Mouse (Mus musculus): ENCODE measurements at regions not wholly inside any gene's neighbourhood (a gene's known extent, or its start where the extent isn't known, plus 50 kb on each side); places are given as distances from the start of the nearest gene placed in this dataset.

DNA sequence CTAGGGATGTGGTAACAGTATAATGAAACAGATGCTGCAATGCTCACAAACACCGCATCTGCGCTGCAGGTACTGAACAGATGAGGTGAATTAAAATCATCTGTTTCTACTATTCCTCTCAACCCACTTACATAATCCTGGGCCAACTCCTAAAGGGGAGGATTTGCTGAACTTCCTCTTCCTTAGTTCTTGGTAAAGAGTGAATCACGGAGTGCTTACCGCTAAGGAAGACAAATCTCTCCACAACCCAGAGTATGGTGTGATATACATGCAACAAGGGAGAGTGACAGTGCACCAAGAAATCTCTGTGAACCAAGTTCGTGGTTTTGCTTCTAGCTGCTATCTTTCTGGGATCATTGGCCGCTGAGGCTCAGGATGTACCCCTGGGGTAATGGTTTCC is 244.2 kb downstream of the Hivep2 start:
- Histone ChIP-seq H3K4me2 (ENCODE audit: low read depth, low read length, poor library complexity, severe bottlenecking) (no peak overlapping the region), H3K36me3 (ENCODE audit: insufficient read depth, low read length) (no peaks in the 10 kb centered on the region), H3K9me3 (ENCODE audit: low read length) (no peaks in the 10 kb centered on the region), H3K27ac (ENCODE audit: low read depth, low read length) (no peak overlapping the region), H3K9ac (replicated peaks; ENCODE audit: low read length, poor library complexity, severe bottlenecking) (no peak overlapping the region), H3K4me1 (ENCODE audit: insufficient read depth, low read length) (no peaks in the 10 kb centered on the region), H3K4me3 (ENCODE audit: low read depth, low read length) (no peak overlapping the region), H3K27me3 (ENCODE audit: insufficient read depth, low read length) (no peaks in the 10 kb centered on the region)
- DNase-seq (ENCODE audit: low spot score): no peak
- ATAC-seq (ENCODE audit: low FRiP score): no peak
- WGBS: 89% methylated on average over 6 of the region's 6 CpGs
- TF ChIP-seq CTCF (IDR thresholded peaks at IDR 0.05): no peak

DNA sequence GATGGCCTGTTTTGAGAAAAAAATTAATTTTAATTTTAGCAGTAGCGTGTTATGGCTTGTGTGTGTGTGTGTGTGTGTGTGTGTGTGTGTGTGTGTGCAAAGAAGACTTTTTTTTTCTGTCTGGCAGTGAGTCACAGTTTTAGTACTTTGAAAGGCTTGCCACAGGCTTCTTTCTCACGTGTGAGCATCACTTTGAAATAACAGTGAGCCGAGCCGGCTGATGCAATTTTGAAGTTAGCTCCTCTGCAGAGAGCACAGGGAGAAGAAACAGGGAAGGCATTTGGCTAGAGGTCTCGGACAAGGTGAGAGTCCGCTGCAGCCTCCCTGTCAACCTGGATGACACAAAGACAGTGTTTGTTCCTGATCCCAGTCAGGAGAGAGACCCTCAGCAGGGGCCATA is 242.3 kb downstream of the Hivep2 start:
- 60% methylated on average over 6 of the region's 6 CpGs for WGBS
- H3K9me3 ChIP-seq (ENCODE audit: low read length): no peaks in the 10 kb centered on the region
- H3K27ac ChIP-seq (ENCODE audit: low read depth, low read length): no peak overlapping the region
- no peak overlapping the region for H3K9ac ChIP-seq (replicated peaks; ENCODE audit: low read length, poor library complexity, severe bottlenecking)
- no peak for TF ChIP-seq CTCF (IDR thresholded peaks at IDR 0.05)
- DNase-seq (ENCODE audit: low spot score) (no peak), ATAC-seq (ENCODE audit: low FRiP score) (no peak)
- H3K4me3 ChIP-seq (ENCODE audit: low read depth, low read length): no peak overlapping the region
- H3K27me3 ChIP-seq (ENCODE audit: insufficient read depth, low read length): no peaks in the 10 kb centered on the region
- no peak overlapping the region for H3K4me2 ChIP-seq (ENCODE audit: low read depth, low read length, poor library complexity, severe bottlenecking)
- no peaks in the 10 kb centered on the region for H3K4me1 ChIP-seq (ENCODE audit: insufficient read depth, low read length)
- no peaks in the 10 kb centered on the region for H3K36me3 ChIP-seq (ENCODE audit: insufficient read depth, low read length)

DNA sequence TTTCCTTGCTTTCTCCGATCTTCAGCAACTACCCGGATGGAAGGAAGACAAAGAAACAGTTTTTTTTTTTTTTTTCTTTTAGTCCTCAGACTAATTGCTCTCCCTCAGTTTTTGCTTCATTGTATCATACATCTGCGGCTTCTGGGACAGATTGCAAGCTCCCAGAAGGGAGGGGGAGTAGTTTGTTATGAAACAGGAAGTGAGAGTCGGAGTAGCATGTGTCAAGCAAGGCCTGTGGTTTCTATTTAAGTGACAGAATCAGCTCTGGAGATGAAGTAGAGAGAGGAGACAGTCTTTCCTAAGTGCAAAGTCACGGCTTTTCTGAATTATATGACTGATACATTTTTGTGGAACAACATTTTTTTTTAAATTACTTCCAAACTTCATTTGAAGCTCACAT is 241.7 kb downstream of the Hivep2 start:
- 64% methylated on average over 5 of the region's 5 CpGs for WGBS
- ATAC-seq (ENCODE audit: low FRiP score): no peak
- Histone ChIP-seq H3K9ac (replicated peaks; ENCODE audit: low read length, poor library complexity, severe bottlenecking) (no peak overlapping the region), H3K4me2 (ENCODE audit: low read depth, low read length, poor library complexity, severe bottlenecking) (no peak overlapping the region), H3K27ac (ENCODE audit: low read depth, low read length) (no peak overlapping the region), H3K36me3 (ENCODE audit: insufficient read depth, low read length) (no peaks in the 10 kb centered on the region), H3K27me3 (ENCODE audit: insufficient read depth, low read length) (no peaks in the 10 kb centered on the region), H3K9me3 (ENCODE audit: low read length) (no peaks in the 10 kb centered on the region), H3K4me3 (ENCODE audit: low read depth, low read length) (no peak overlapping the region), H3K4me1 (ENCODE audit: insufficient read depth, low read length) (no peaks in the 10 kb centered on the region)
- no peak for TF ChIP-seq CTCF (IDR thresholded peaks at IDR 0.05)
- DNase-seq (ENCODE audit: low spot score): no peak

DNA sequence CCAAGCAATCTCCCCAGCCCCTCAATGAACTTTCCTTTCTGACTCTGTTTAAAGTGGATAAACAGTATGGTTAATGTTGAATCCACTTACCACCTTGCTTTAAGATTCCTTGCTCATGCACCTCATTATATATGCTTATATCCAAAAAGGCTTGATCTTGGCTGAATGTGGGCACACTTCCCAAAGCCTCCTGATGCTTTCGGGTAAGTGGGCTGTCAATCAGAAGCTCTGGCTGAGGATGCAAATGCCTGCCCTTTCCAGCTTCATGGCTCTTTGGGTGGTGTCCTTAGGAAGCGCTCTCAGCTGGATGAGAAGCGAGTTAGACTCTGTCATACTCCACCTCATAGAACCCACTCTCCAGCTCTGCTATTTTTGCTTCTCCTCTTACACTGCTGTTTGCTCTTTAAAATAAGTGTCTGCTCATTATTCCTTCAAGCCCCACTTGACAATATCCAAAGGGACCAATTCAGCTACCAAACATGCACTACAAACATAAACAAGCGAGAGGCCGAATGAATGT is 241.2 kb downstream of the Hivep2 start:
- DNase-seq (ENCODE audit: low spot score): peak; percentile 25
- 72% methylated on average over 5 of the region's 5 CpGs for WGBS

More for the DNA sequence above, 241.2 kb downstream of the Hivep2 start:
- TF ChIP-seq CTCF (IDR thresholded peaks at IDR 0.05): no peak
- Histone ChIP-seq H3K27me3 (ENCODE audit: insufficient read depth, low read length) (no peaks in the 10 kb centered on the region), H3K4me3 (ENCODE audit: low read depth, low read length) (no peak overlapping the region), H3K27ac (ENCODE audit: low read depth, low read length) (no peak overlapping the region), H3K36me3 (ENCODE audit: insufficient read depth, low read length) (no peaks in the 10 kb centered on the region), H3K4me1 (ENCODE audit: insufficient read depth, low read length) (no peaks in the 10 kb centered on the region), H3K9me3 (ENCODE audit: low read length) (no peaks in the 10 kb centered on the region), H3K9ac (replicated peaks; ENCODE audit: low read length, poor library complexity, severe bottlenecking) (no peak overlapping the region), H3K4me2 (ENCODE audit: low read depth, low read length, poor library complexity, severe bottlenecking) (no peak overlapping the region)
- ATAC-seq (ENCODE audit: low FRiP score): no peak

All from midbrain, postnatal 0 days (tissue).